Mouse (Mus musculus) NIH3T3 (cell line): ENCODE measurements at regions not wholly inside any gene's neighbourhood (a gene's known extent, or its start where the extent isn't known, plus 50 kb on each side); places are given as distances from the start of the nearest gene placed in this dataset.

ENCODE experiments used
- DNase-seq: peaks from one replicate; pipeline ENCODE4 v3.0.0-alpha.2; 2012; ENCODE audit warnings: low read depth

GRCm38 (mm10) chrX:68412560-68412959, 265.8 kb upstream of the Fmr1 start:
- peak; percentile 3 for DNase-seq

GRCm38 (mm10) chrX:68422201-68422600, 256.1 kb upstream of the Fmr1 start:
- no peak for DNase-seq
